Mouse (Mus musculus) G1E (cell line): ENCODE measurements at regions not wholly inside any gene's neighbourhood (a gene's known extent, or its start where the extent isn't known, plus 50 kb on each side); places are given as distances from the start of the nearest gene placed in this dataset.

Experiments used
- ATAC-seq: 2 replicates; pipeline ENCODE4 v1.8.0; 2016; ENCODE audit warnings: mild to moderate bottlenecking; ENCODE audit not compliant: insufficient number of reproducible peaks, poor library complexity, low FRiP score, severe bottlenecking; ENCODE audit errors: extremely low read depth
- DNase-seq: peaks from one replicate; pipeline ENCODE4 v3.0.0; 2012; ENCODE audit warnings: low spot score
- H3K27me3 ChIP-seq: 2 replicates; pipeline ENCODE4 v1.6.1; 2012; ENCODE audit warnings: mild to moderate bottlenecking, low read length, inconsistent platforms; ENCODE audit not compliant: insufficient read depth
- H3K36me3 ChIP-seq: replicated peaks from 2 replicates; pipeline ENCODE3; 2012; ENCODE audit warnings: mild to moderate bottlenecking, inconsistent platforms
- H3K4me1 ChIP-seq: 2 replicates; pipeline ENCODE4 v1.6.1; 2012; ENCODE audit warnings: low read depth, low read length, inconsistent platforms, mixed read lengths; ENCODE audit not compliant: insufficient read depth
- H3K4me3 ChIP-seq: 2 replicates; pipeline ENCODE4 v1.5.1; 2012; ENCODE audit warnings: low read depth, mild to moderate bottlenecking, inconsistent platforms, low read length, moderate library complexity, mixed read lengths
- H3K9me3 ChIP-seq: replicated peaks from 2 replicates; pipeline ENCODE4 v1.6.1; 2012; ENCODE audit warnings: inconsistent platforms
- CTCF ChIP-seq: IDR thresholded peaks from 2 replicates; pipeline ENCODE4 v1.5.1; 2012; ENCODE audit warnings: low read depth, low read length, inconsistent platforms, mixed read lengths

GRCm38 (mm10) chr11:37306656-37307055, 70.9 kb upstream of the Tenm2 start:
- Histone ChIP-seq H3K36me3 (no peaks in the 10 kb centered on the region), H3K4me1 (no peaks in the 10 kb centered on the region), H3K9me3 (no peaks in the 10 kb centered on the region), H3K4me3 (no peak overlapping the region), H3K27me3 (no peaks in the 10 kb centered on the region)
- no peak for DNase-seq
- TF ChIP-seq CTCF = no peak
- ATAC-seq = no peak
